Mouse (Mus musculus) hindbrain, embryonic 16.5 days (tissue): ENCODE data around the gene Lats2. TPM values are rescaled to one million over a fixed set of nuclear protein-coding genes. Genes with fewer than 3 reads are reported as not detected.

ENCODE experiments used
- ATAC-seq: fragments of 200-750 bp; cut with Nextera tagmentation; 2 replicates; pipeline ENCODE4 v1.8.0; 2017; ENCODE audit warnings: moderate TSS enrichment, moderate library complexity
- H3K27ac ChIP-seq: fragments of 300-500 bp; sonication (generic); 2 replicates; pipeline ENCODE4 v1.5.1; 2014; ENCODE audit warnings: low read depth, mild to moderate bottlenecking, control low read depth, low read length, moderate library complexity
- H3K27me3 ChIP-seq: fragments of 300-500 bp; sonication (generic); replicated peaks from 2 replicates; pipeline ENCODE4 v1.6.1; 2014; ENCODE audit warnings: low read length; ENCODE audit not compliant: control insufficient read depth, insufficient read depth
- H3K36me3 ChIP-seq: fragments of 300-500 bp; sonication (generic); 2 replicates; pipeline ENCODE4 v1.6.1; 2014; ENCODE audit warnings: mild to moderate bottlenecking, low read length, moderate library complexity, mixed read lengths; ENCODE audit not compliant: control insufficient read depth, insufficient read depth
- H3K4me1 ChIP-seq: fragments of 300-500 bp; sonication (generic); 2 replicates; pipeline ENCODE4 v1.6.1; 2014; ENCODE audit warnings: low read depth, low read length; ENCODE audit not compliant: control insufficient read depth, insufficient read depth
- H3K4me2 ChIP-seq: fragments of 300-500 bp; sonication (generic); 2 replicates; pipeline ENCODE4 v1.6.1; 2014; ENCODE audit warnings: mild to moderate bottlenecking, low read length, control low read depth, moderate library complexity
- H3K4me3 ChIP-seq: fragments of 300-500 bp; sonication (generic); 2 replicates; pipeline ENCODE4 v1.5.1; 2014; ENCODE audit warnings: mild to moderate bottlenecking, low read length, control low read depth, moderate library complexity
- H3K9ac ChIP-seq: fragments of 300-500 bp; sonication (generic); 2 replicates; pipeline ENCODE4 v1.6.1; 2014; ENCODE audit warnings: low read depth, mild to moderate bottlenecking, control low read depth, low read length, moderate library complexity
- H3K9me3 ChIP-seq: fragments of 300-500 bp; sonication (generic); 2 replicates; pipeline ENCODE4 v1.6.1; 2014; ENCODE audit warnings: mild to moderate bottlenecking, low read length, moderate library complexity; ENCODE audit not compliant: control insufficient read depth
- WGBS: fragments of 180-500 bp; shearing (Covaris S2); extraction: QIAGEN DNeasy Blood & Tissue Kit; methylation state at CpG from one replicate; pipeline ENCODE4 v1.1.7; 2014; 5-methylcytosine and 5-hydroxymethylcytosine counted together
- polyA plus RNA-seq: library from polyadenylated mRNA; unstranded; fragments of >200 nt; fragmentation: Nextera tagmentation; extraction: Ambion mirVana; gene quantifications from 2 replicates; pipeline ENCODE4 v1.2.1, GENCODE M21; 2015

Gene Lats2
- polyA plus RNA-seq, 1 experiment from 2014 or later = 5.9 TPM

- Histone ChIP-seq H3K27me3 (no peaks in the 10 kb centered on the region), H3K27ac (peak overlapping the region; percentile 13; the same call in 1 of the 2 replicates), H3K9me3 (no peaks in the 10 kb centered on the region), H3K36me3 (no peaks in the 10 kb centered on the region), H3K9ac (peak overlapping the region; percentile 18), H3K4me2 (no peak overlapping the region), H3K4me3 (no peak overlapping the region), H3K4me1 (peaks cover 18% of the 10 kb centered on the region)
- ATAC-seq = peak; percentile 16; the same call in 1 of the 2 replicates
- WGBS = 60% methylated on average over 4 of the region's 4 CpGs
Measured at GRCm38 (mm10) chr14:57706760-57707099, 51.5 kb downstream of the Lats2 start.

- Histone ChIP-seq H3K27ac (no peak overlapping the region), H3K27me3 (no peaks in the 10 kb centered on the region), H3K4me2 (no peak overlapping the region), H3K36me3 (no peaks in the 10 kb centered on the region), H3K9me3 (no peaks in the 10 kb centered on the region), H3K4me3 (no peak overlapping the region), H3K4me1 (peaks cover 18% of the 10 kb centered on the region), H3K9ac (no peak overlapping the region)
- ATAC-seq = no peak
- 89% methylated on average over 4 of the region's 4 CpGs for WGBS
Measured at GRCm38 (mm10) chr14:57705759-57706158, 52.4 kb downstream of the Lats2 start.

GRCm38 (mm10) chr14:57705075-57705474 is 53.1 kb downstream of the Lats2 start:
- no peak overlapping the region for H3K4me3 ChIP-seq
- no peak overlapping the region for H3K9ac ChIP-seq
- H3K9me3 ChIP-seq = no peaks in the 10 kb centered on the region
- no peak overlapping the region for H3K4me2 ChIP-seq
- peaks cover 18% of the 10 kb centered on the region for H3K4me1 ChIP-seq
- ATAC-seq = no peak
- H3K27me3 ChIP-seq = no peaks in the 10 kb centered on the region
- H3K36me3 ChIP-seq = peaks cover 2% of the 10 kb centered on the region; the same call in 1 of the 2 replicates
- H3K27ac ChIP-seq = no peak overlapping the region
- WGBS = 89% methylated on average over 4 of the region's 4 CpGs

- WGBS = 52% methylated on average over 12 of the region's 12 CpGs
- H3K27me3 ChIP-seq = no peaks in the 10 kb centered on the region
- H3K36me3 ChIP-seq = peaks cover 9% of the 10 kb centered on the region
- H3K9me3 ChIP-seq = no peaks in the 10 kb centered on the region
- no peak overlapping the region for H3K4me3 ChIP-seq
- no peak overlapping the region for H3K4me2 ChIP-seq
- H3K27ac ChIP-seq = peak overlapping the region; percentile 64; the same call in 1 of the 2 replicates
- ATAC-seq = peak; percentile 81; the same call in 1 of the 2 replicates
- H3K4me1 ChIP-seq = peaks cover 5% of the 10 kb centered on the region
- H3K9ac ChIP-seq = no peak overlapping the region
Measured at GRCm38 (mm10) chr14:57701915-57702477, 56.2 kb downstream of the Lats2 start.

- no peak overlapping the region for H3K27ac ChIP-seq
Measured at GRCm38 (mm10) chr14:57699461-57699970, 58.7 kb downstream of the Lats2 start.

GRCm38 (mm10) chr14:57699016-57699415 is 59.2 kb downstream of the Lats2 start:
- H3K4me1 ChIP-seq = no peaks in the 10 kb centered on the region
- H3K9ac ChIP-seq = no peak overlapping the region
- 93% methylated on average over 10 of the region's 10 CpGs for WGBS
- no peaks in the 10 kb centered on the region for H3K27me3 ChIP-seq
- H3K36me3 ChIP-seq = peaks cover 14% of the 10 kb centered on the region
- no peak overlapping the region for H3K4me3 ChIP-seq
- H3K27ac ChIP-seq = no peak overlapping the region
- no peak overlapping the region for H3K4me2 ChIP-seq
- H3K9me3 ChIP-seq = no peaks in the 10 kb centered on the region
- ATAC-seq = no peak

More at GRCm38 (mm10) chr14:57699461-57699970, 58.7 kb downstream of the Lats2 start:
- no peaks in the 10 kb centered on the region for H3K4me1 ChIP-seq
- no peak for ATAC-seq
- no peaks in the 10 kb centered on the region for H3K9me3 ChIP-seq
- no peak overlapping the region for H3K4me2 ChIP-seq
- H3K27me3 ChIP-seq = no peaks in the 10 kb centered on the region
- no peak overlapping the region for H3K9ac ChIP-seq
- no peak overlapping the region for H3K4me3 ChIP-seq
- peaks cover 14% of the 10 kb centered on the region for H3K36me3 ChIP-seq
- WGBS = 98% methylated on average over 33 of the region's 33 CpGs

GRCm38 (mm10) chr14:57696066-57696465 is 62.1 kb downstream of the Lats2 start:
- no peak for ATAC-seq
- no peaks in the 10 kb centered on the region for H3K9me3 ChIP-seq
- no peak overlapping the region for H3K4me3 ChIP-seq
- WGBS = 96% methylated on average over 15 of the region's 15 CpGs
- no peak overlapping the region for H3K9ac ChIP-seq
- H3K4me1 ChIP-seq = no peaks in the 10 kb centered on the region
- no peak overlapping the region for H3K27ac ChIP-seq
- H3K36me3 ChIP-seq = peaks cover 16% of the 10 kb centered on the region
- no peak overlapping the region for H3K4me2 ChIP-seq
- H3K27me3 ChIP-seq = no peaks in the 10 kb centered on the region

- no peak for ATAC-seq
- Histone ChIP-seq H3K9me3 (no peaks in the 10 kb centered on the region), H3K4me1 (no peaks in the 10 kb centered on the region), H3K27ac (no peak overlapping the region), H3K27me3 (no peaks in the 10 kb centered on the region), H3K4me2 (no peak overlapping the region), H3K36me3 (peaks cover 16% of the 10 kb centered on the region), H3K9ac (no peak overlapping the region), H3K4me3 (no peak overlapping the region)
- WGBS = 88% methylated on average over 8 of the region's 8 CpGs
Measured at GRCm38 (mm10) chr14:57695550-57695949, 62.6 kb downstream of the Lats2 start.

GRCm38 (mm10) chr14:57694246-57694645 is 63.9 kb downstream of the Lats2 start:
- no peak for ATAC-seq
- Histone ChIP-seq H3K27ac (no peak overlapping the region), H3K36me3 (peaks cover 9% of the 10 kb centered on the region; the same call in 1 of the 2 replicates), H3K4me1 (no peaks in the 10 kb centered on the region), H3K27me3 (no peaks in the 10 kb centered on the region), H3K9ac (no peak overlapping the region), H3K9me3 (no peaks in the 10 kb centered on the region), H3K4me3 (no peak overlapping the region), H3K4me2 (no peak overlapping the region)
- WGBS = 92% methylated on average over 16 of the region's 16 CpGs
